Mouse (Mus musculus) gastrocnemius, postnatal 25 days (tissue): ENCODE measurements around the gene Fras1. TPM values are rescaled to one million over a fixed set of nuclear protein-coding genes. Genes with fewer than 3 reads are reported as not detected.

Experiments
- DNase-seq: peaks from one replicate; pipeline ENCODE4 v3.0.0; 2022
- total RNA-seq, 2 experiments: library from RNA; stranded (reverse); gene quantifications; 1 replicate in 1 of 2; 2 replicates in 1 of 2; pipeline ENCODE4 v1.2.3; 2021

Gene Fras1
- total RNA-seq, 2 experiments from 2014 or later: 3.3 to 3.8 TPM

DNA sequence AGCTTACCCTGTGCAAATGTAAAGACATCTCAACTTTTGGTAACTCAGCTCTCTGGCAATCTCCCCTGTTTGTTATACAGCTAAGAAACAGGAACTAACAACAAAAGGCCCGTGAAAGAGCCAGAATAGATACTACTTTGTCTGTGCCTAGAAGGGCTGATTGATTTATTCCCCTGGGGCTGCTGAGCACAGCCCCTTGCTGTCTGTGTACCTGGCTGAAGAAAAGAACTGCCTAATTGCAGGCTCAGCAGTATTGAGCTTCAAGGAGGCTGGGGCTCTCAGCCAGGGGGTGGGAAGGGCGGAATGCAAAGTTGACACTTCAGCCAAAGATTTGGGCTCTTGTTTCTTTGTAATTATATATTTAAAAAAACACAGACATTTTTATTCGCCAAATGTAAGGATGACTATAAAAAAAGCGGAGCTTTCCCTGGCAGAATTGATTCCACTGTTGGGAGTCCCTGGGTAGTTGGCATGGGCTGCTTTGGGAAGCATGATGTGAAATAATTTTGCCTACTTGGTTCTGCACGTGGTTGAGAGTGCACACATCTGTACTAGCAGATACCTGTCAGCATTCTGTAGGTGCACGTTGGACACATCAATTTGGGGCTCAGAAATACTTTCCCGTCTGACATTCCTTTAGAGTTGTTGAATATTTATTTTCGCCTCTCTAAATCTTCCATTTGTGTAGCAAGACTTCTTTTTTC lies 31.5 kb downstream of the Fras1 start:
- no peak for DNase-seq

DNA sequence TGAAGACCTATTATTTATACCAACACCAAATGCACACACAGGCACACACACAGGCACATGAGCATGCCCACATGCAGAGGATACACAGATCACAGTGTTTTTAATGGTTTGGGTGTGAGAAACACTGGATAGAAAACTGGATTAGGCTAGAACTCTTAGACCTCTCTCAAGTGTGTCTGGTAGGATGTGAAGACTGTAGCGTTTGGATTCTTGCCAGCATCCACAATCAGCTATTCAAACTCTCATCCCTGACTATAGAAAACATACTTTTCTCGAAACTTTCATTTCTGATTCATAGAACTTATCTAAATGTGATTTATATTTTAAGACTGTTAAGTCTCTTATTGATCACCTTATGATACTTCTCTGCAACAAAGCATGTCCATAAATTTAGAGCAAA lies 34.5 kb downstream of the Fras1 start:
- no peak for DNase-seq

DNA sequence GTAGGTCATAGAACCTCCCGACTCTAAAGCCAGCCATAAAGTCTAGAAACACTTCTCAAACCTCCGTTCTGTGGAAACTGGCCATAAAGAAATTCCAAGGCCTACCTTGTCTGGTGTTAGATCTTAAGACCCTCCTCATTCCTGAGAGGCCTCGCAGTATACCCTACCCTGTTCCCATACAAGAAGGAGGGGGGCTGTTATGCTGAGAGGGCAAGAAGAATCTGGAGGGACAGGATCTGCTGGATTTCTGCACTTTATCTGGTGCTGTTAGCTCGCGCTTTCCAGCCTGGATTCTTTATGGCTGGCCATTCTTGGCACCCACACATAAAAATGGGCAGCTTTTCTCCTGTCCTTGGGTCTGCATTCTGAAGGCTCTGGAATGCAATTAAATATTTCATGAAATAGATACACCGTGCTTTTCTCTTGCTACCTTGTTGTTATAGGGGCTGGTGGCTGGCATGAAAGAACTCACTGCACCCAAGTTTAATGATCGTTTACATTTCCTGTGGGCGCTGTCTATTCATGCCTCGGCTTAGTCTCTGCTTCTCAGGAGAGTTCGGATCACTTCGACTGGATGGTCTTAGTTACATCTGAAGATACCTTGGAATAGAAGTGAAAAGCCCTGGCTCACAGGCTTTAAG lies 39.1 kb downstream of the Fras1 start:
- no peak for DNase-seq

DNA sequence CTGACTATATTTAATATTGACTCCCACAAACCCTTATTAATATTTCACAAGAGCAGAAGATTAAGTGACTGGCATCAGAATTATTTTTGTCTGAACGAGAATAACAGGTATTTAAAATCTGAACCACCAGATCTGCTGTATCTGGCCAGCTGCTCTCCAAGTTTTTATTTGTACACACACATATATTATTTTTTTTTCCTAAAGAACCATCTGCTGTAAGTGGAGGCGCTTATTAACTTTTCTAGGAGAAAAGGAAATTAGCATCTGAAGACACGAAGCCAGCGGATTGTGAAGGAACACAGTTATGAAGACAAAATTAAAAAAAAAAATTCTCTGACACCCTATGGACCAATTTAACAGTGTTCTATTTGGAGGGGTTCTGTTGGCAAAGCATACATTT lies 43.4 kb downstream of the Fras1 start:
- DNase-seq: no peak

DNA sequence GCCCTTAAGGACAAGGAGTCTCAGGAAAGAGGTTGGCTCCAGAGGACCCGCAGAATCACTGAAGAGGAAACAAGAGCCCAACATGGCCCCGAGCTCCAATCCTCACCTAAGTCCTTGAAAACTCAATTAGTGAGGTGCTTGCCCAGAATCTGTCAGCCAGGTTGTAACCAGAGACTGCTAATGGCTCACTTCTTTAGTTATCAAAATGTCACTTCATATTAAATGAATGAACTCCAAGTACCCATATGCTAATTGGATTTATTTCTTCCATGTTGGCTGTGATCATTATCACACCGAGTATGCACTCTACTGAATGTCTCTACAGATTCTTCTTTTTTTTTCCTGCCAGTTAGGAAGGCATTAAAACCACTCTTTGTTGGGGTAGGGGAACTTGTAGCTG lies 47.8 kb downstream of the Fras1 start:
- no peak for DNase-seq

DNA sequence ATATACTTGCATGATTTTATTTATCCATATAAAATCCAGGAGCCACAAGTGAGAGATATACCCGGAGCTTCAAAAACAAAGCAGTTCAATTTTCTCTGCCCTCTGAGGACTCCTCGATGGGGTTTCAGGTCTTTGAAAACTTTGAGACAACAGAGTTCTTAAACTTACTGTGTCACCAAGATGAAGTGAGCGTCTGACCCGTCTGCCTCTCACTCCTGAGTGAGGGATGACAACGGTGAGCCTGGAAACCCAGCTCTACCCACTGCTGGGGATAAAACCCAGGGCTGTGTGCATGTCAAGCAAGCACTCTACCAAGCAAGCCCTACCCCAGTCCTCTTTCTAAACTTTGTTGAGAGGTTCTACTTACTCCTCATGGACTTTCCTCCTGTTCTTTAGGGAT lies 49.0 kb downstream of the Fras1 start:
- DNase-seq: no peak

DNA sequence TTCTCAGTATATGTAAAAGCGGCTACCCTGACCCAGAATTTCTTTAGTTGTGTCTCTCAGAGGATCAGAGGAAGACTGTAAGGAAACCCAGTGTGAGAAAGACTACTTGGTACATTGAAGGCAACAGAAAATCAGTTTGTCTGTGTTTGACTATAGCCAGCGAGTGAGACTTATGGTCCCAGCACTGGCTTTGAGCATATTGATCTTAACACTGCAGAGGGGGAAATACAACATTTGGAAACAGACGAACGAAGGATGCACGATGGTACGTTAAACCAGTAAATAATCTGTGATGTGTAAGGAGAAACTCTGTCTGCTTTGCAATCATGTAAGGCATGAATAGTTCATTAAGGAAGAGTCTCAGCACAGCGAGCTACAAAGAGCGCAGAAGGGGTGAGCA lies 51.6 kb downstream of the Fras1 start:
- DNase-seq: no peak

DNA sequence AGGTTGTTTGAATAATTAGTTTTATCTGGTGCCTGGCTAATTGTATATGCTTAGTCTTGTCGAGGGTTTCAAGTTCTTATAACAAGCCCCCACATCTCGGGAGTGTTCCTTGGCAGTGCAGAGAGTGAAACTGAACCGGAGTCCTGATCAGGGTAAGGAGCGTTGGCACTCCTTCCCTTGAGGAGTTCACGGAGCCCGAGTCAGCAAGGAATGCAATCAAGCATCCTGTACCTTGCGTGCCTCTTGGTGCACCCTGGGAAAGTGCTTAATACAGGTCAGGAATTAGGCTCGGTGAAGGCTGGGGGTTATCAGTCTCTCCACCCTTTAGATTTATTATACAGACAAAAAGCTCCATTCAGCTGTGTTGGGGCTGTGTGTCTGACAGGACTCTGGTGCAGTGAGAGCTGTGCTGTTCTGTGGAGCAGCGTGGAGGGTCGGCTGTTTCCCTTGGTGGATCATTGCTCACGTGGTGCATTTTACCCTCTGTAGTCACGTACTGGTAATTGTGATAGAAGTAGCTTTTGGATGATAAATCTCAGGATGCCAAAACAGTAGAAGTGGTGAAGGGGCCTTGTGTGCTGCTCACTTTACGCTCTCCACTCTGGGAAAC lies 55.9 kb downstream of the Fras1 start:
- DNase-seq: no peak

DNA sequence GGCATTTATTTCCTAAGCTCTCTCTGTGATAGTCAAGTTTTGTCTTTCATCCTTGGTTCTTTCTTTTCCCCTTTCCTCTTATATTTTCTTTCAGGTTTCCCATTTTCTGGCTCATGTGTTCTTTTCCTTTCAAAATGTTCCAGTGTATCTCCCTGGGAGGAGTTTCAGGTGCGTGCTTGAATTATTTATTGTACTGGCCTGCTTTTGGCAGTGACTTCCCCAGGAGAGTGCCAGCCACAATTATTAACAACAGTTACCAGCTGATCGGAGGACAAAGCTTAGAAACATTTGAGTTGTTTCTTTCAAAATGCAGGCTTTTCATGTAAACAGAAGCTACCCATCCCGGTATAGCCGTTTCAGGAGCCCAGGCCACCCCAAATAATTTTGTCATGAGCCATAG lies 64.1 kb downstream of the Fras1 start:
- DNase-seq: no peak

DNA sequence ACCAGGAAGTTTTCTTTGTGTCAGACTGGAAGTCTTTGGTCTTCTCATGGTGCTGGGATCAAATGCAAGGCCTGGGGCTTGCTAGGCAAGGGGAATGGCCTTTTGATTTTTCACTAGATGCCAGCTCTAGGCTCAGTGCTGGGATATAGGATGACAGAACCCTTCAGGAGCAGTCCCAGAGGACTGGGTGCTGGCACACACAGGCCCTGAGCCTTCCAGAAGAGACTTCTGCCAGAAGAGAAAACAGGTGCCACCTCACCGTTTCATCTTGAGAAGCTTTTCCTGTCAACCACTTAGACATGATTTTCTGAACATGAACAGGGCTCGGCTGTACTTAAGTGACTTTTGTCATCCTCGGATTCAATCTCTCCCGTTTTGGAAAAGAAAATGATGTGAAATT lies 66.1 kb downstream of the Fras1 start:
- DNase-seq: peak; percentile 34

DNA sequence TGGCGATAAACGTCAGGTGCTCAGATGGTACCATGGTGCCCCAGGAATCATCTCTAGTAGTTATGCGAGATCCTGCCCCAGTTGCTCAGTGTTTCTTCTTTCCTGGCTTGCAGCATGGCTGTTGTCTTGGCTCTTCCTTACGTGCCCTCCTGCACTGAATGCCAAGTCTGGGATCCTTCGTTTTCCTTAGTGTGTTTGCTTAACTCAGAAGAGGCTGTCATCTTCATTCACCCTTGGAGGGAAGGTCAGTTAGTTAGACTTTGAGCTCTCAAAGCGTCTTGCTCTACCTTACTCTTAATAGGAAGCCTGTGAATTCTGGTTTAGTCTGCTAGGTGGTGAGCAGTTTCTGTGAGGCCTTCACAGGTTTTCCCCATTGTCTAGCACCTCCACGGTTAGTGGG lies 73.7 kb downstream of the Fras1 start:
- no peak for DNase-seq

DNA sequence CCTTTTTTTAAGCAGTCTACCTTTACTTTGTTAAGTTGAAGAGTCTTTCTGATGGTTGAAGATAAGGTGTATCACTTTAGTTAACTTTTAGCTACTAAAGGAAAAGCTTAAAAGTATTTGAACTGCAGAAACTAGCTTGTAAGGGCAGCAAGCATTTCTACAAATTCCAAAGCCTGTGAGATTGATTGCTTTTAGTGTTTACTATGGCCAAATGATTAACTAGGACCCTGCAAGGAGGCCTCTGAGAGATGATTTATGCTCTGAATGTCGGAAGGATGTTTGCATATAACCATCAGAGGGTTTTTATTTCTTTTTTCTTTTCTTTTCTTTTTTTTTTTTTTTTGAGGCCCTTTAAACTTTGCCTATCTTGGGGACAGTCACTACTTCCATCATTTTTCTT lies 78.3 kb downstream of the Fras1 start:
- DNase-seq: no peak

DNA sequence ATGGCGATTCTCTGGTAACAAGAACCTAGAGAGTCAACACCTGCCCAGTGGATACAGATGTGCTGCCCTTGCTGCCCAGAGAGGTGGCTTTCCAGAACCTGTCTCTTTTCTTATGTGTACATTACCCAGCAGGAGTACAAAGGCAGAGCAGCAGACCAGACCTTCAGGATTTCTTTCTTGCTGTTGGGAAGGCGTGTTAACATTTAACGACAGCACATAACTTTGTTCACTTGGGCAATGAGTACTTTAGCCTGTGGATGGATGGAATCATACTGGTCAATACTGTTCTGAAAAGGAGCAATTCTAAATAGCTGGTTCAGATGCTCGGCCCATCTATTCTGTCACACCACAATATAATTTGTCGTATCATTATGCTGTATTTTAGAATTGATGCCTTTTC lies 79.6 kb downstream of the Fras1 start:
- DNase-seq: no peak

DNA sequence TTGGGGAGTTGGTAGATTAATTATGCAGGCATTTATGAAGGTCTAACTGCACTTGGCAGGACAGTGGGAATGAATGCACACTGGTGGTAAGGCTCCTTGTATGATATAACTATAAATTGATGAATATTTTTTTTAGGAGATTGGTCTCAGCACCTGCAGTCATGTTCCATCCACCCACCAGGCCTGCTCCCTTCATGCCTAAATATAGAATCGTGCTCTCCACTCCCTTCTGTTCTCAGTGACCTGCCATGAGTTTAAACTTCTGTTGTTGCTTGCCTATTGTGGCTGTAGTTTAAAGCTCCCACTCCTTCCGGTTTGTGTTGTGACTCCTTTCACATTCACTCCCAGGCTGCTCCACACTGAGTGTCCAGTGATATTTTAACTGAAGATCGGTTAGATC lies 80.7 kb downstream of the Fras1 start:
- no peak for DNase-seq

DNA sequence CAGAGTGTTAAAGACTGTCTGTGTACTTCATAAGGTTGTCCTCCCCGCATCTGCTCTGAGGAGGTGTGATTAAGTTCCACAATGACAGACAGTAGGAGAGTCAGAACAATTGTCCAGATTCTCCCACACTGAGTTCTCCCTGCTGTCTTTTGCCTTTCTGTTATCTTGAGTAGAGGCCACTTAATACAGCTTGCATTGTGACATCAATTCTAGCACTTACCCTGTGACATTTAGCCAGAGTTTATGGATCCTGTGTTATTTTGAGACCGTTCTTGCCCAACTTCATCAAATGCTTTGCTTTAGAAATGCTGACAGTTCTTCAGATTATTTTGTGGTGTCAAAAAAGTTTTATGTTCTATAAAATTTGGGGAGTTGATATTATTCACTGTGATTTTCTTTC lies 81.5 kb downstream of the Fras1 start:
- no peak for DNase-seq

DNA sequence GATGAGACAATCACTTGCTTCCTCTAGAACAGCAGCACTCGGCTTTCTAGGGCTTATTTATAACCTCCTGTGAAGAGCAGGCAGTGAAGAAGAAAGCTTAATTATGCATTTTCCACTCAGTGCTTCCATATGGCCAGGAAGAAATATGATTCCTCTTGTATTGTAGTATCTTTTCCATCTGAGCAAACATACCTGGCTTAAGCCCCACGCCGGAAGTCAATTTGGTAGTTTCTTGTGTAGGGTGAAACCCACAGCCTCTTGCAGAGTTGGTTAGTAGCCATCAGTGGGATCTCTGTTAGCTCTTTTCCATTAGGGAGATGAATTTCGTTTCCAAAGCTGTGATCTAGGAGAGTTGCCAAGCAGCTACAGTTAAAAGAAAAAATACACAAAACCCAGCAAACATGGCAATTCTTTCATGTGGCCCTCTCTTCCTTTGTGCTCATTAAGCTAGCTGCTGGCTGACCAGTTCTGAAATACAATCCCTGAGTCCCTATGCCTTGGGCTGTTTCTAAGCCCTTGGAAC lies 83.7 kb downstream of the Fras1 start:
- DNase-seq: no peak

DNA sequence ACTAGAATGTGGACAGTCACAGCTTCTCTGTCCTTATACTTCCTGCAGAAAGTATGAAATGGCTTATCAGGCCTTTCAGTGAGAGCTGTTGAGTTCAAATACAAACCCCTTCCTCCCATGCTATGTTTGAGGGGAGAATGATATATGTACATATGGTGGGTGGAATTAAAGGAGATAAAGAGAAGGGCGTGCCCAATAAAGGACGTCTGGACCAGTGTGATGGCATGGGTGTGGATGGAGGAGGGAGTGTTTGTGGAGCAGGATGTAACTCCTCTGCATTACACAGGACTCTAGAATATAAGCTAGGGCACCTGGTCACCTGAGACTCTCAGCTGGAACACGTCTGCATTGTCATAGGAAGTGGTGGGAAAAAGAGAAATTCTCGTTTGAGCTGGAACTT lies 85.8 kb downstream of the Fras1 start:
- no peak for DNase-seq

DNA sequence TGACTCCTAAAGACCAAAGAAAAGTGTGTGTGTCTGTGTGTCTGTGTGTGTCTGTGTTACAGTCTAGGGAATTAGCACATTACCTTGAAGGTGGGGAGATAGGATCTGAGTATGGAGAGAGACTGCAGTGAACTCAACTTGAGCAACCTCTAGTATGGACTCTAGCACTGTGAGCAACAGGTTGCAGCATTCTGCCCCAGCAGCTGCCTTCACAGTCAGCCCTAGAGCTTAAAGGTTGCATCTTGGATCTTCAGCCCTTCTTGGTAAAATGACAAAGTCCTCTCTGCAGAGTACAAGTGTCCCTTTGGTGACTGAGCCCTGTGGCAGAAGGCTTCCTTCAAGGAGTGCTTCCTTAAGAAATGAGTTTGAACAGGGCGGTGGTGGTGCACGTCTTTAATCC lies 88.4 kb downstream of the Fras1 start:
- DNase-seq: no peak

DNA sequence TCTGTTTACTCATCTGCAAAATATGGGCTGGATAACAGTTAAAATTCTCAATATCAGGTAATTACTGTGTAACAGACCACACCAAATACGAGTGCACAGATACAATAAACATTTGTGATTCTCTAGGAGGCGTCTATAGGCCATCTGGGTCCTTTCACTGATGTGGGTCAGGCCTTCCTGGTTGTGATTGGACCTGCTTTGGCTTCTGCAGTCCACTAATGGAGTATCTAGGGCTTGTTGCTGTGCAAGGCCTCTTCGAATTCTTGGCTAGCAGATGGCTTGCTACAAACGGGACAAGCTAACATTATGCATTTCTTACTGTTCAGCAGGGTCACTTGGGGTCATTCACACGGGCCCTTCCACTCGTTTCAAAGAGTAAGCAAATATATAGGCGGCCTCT lies 92.7 kb downstream of the Fras1 start:
- no peak for DNase-seq

DNA sequence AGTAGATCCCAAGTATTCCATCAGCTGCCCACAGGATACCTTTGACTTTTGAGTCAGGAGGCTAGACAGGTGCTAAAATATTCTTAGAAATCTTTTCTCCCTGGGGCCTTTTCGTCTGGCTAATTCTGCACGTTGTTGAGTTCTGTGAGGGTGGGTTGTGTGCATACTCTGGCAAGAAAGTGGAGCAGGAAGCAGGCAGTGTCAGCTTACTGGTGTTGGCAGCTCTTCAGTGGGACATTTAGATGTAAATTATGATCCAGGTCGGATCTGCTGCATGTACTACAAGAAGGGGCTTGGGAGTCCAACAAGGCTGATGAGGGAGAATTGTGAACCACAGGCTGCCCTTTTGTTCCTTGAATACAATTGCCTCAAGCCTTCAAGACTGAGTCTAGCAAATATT lies 98.2 kb downstream of the Fras1 start:
- DNase-seq: no peak

DNA sequence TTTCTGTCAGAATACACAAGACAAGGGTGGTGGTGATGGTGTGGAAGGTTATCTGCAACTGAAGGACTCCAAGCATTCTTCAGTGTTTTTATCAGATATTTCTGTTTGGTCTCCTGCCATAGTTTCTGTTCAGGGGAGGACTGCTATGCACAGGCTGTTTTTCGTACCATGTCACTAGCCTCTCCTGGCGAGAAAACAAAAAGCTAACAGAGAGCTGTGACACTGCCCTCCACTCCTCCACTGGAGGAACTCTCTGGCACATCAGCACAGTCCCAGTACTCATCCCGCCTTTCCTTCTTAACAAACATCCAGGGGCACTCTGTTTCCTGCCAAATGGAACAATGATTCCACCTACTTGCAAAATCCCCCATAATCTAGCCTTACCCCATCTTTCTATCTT lies 101.7 kb downstream of the Fras1 start:
- no peak for DNase-seq

DNA sequence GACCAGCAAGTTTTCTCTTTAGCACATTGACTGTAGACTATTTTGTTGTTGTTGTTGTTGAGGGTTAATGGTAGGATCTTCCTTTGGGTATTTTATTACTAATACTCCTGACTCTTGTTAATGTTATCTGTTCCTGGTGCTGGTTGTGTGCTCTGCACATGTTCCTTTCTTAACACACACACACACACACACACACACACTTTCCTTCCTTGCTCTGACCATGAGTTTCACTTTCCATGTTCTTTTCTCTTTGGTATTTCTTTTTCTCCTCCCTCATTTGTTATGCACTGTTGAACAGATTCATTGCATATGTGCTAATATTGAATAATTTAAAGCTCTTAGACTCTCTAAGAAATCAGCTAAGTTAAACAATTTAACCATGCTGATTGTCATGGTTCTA lies 105.2 kb downstream of the Fras1 start:
- no peak for DNase-seq

DNA sequence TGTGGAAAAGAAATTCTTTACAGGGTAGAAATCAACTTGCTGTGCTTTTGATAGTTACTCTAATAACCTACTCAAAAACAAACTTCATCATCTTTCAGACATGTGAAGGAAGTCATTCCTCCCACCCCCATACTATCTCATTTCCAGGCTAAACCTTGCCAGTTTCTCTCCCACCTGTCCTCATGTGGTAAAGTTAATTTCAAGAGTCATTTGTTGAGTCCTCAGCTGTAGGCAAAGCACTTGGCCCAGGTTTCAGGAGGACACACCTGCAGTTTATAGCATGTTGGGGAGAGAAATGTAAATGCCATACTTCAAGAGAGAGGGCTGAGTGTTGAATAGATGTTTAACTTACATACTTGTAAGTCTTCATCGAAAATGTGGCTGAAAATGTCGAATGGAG lies 107.4 kb downstream of the Fras1 start:
- no peak for DNase-seq

DNA sequence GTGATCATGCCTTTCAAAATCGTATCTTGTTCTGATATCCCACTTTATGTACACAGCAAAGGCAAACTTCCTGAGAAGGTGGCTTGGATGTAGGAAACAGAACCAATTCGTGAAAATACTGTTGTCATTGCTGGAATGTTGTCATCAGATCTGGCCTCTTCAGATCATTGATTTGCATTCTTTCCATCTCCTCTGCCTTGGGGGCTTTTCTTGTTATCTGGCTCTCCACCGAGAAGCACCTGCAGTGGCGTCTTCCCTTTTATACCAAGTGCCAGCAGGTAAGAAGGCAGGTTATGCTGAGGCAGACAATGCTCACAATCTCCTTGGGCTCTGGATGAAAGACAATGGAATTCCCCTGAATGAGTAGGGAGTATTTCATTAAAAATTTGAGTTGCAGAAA lies 108.3 kb downstream of the Fras1 start:
- no peak for DNase-seq
